Mouse (Mus musculus): ENCODE data around the gene Olfr411. TPM values are rescaled to one million over a fixed set of nuclear protein-coding genes. Genes with fewer than 3 reads are reported as not detected.

Gene Olfr411
- polyA plus RNA-seq, 1 experiment from 2014 or later: not detected

Other genes starting within 250 kb of the Olfr411 start
- gene Olfr401, start 238.9 kb downstream of the Olfr411 start, polyA plus RNA-seq (2014; fragmentation: Nextera tagmentation; extraction: Ambion mirVana): not detected in 2 replicates
- not detected in 2 replicates for gene Olfr402, start 199.1 kb downstream of the Olfr411 start, polyA plus RNA-seq (2014; fragmentation: Nextera tagmentation; extraction: Ambion mirVana)
- not detected in 2 replicates for gene Olfr403, start 166.4 kb downstream of the Olfr411 start, polyA plus RNA-seq (2014; fragmentation: Nextera tagmentation; extraction: Ambion mirVana)
- not detected in 2 replicates for gene Olfr43, start 141.3 kb downstream of the Olfr411 start, polyA plus RNA-seq (2014; fragmentation: Nextera tagmentation; extraction: Ambion mirVana)
- gene Olfr406, start 92.8 kb downstream of the Olfr411 start, polyA plus RNA-seq (2014; fragmentation: Nextera tagmentation; extraction: Ambion mirVana): not detected in 2 replicates
- not detected in 2 replicates for gene Olfr59, start 68.9 kb downstream of the Olfr411 start, polyA plus RNA-seq (2014; fragmentation: Nextera tagmentation; extraction: Ambion mirVana)
- not detected in 2 replicates for gene Olfr410, start 14.6 kb downstream of the Olfr411 start, polyA plus RNA-seq (2014; fragmentation: Nextera tagmentation; extraction: Ambion mirVana)
- gene Olfr412, start 9.4 kb upstream of the Olfr411 start, polyA plus RNA-seq (2014; fragmentation: Nextera tagmentation; extraction: Ambion mirVana): not detected in 2 replicates